Mouse (Mus musculus) regulatory T cell (primary cell): ENCODE measurements at regions not wholly inside any gene's neighbourhood (a gene's known extent, or its start where the extent isn't known, plus 50 kb on each side); places are given as distances from the start of the nearest gene placed in this dataset.

ENCODE experiments used
- in situ Hi-C: fragments of 300-600 bp; cut with MboI, MseI; formaldehyde crosslinking; loops from one replicate; pipeline ENCODE4 v1.15.1; 2025; ENCODE audit warnings: high pct_unique_total_duplicates

DNA sequence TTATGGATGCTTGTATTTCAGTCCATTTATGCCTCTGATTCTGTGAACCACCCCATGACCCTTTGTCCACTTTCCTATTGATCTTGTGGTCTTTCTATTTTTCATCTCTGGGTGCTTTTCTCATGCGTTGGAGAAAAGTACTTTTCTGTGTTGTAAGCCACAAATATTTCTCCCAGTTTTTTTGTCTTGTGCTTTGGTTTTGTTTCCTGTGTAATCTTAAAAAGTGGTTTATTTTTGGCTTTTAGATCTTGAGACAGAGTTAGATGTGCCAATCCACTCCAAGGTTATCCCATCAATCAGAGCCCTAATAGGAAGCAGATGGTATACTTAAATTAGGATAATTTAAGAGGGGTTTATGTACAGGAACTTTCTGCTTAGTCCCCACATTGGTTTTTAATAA is 50.0 kb upstream of the Slc22a23 start:
- in situ Hi-C loops = no loop called here
